Mouse (Mus musculus) testis, adult 2 months (tissue): ENCODE results near the gene Nr3c2. TPM values are rescaled to one million over a fixed set of nuclear protein-coding genes. Genes with fewer than 3 reads are reported as not detected.

Experiments used
- H3K27ac ChIP-seq: fragments of 200-500 bp; 2 replicates; pipeline ENCODE4 v1.5.1; 2012; ENCODE audit warnings: low read depth, low read length; ENCODE audit not compliant: control insufficient read depth, insufficient read depth
- H3K27me3 ChIP-seq: fragments of 200-500 bp; 2 replicates; pipeline ENCODE4 v1.6.1; 2012; ENCODE audit warnings: mild to moderate bottlenecking, low read length, moderate library complexity; ENCODE audit not compliant: control insufficient read depth, insufficient read depth
- H3K36me3 ChIP-seq: fragments of 200-500 bp; 2 replicates; pipeline ENCODE4 v1.6.1; 2012; ENCODE audit warnings: mild to moderate bottlenecking, low read length; ENCODE audit not compliant: control insufficient read depth, insufficient read depth
- H3K4me1 ChIP-seq: fragments of 200-500 bp; 2 replicates; pipeline ENCODE4 v1.6.1; 2012; ENCODE audit warnings: low read length; ENCODE audit not compliant: control insufficient read depth, insufficient read depth
- H3K4me3 ChIP-seq: fragments of 200-500 bp; 2 replicates; pipeline ENCODE4 v1.5.1; 2012; ENCODE audit warnings: low read depth, mild to moderate bottlenecking, low read length, moderate library complexity, mixed read lengths; ENCODE audit not compliant: control insufficient read depth
- CTCF ChIP-seq: fragments of 200-500 bp; IDR thresholded peaks from 2 replicates; pipeline ENCODE4 v1.5.1; 2012; ENCODE audit warnings: low read depth, mild to moderate bottlenecking, inconsistent platforms, low read length, moderate library complexity; ENCODE audit not compliant: control insufficient read depth, insufficient read depth, insufficient replicate concordance
- POLR2A ChIP-seq: fragments of 200-500 bp; IDR thresholded peaks from 2 replicates; pipeline ENCODE4 v1.6.1; 2012; ENCODE audit warnings: low read depth, mild to moderate bottlenecking, inconsistent platforms, low read length, moderate library complexity; ENCODE audit not compliant: control insufficient read depth
- polyA plus RNA-seq: library from polyadenylated mRNA; depleted of rRNA; stranded (reverse); fragments of >200 nt; gene quantifications from 2 replicates; pipeline ENCODE4 v1.2.3, GENCODE M21; 2012

Nr3c2 gene
- polyA plus RNA-seq, 1 experiment, result 4.0 TPM

GRCm38 (mm10) chr8:77189318-77189717 lies 290.1 kb downstream of the Nr3c2 start:
- no peaks in the 10 kb centered on the region for H3K36me3 ChIP-seq
- TF ChIP-seq POLR2A, result no peak
- no peak for TF ChIP-seq CTCF
- H3K4me1 ChIP-seq, result peaks cover 4% of the 10 kb centered on the region; the same call in 1 of the 2 replicates
- no peaks in the 10 kb centered on the region for H3K27me3 ChIP-seq
- no peak overlapping the region for H3K27ac ChIP-seq
- no peak overlapping the region for H3K4me3 ChIP-seq

GRCm38 (mm10) chr8:77190393-77190792 lies 291.2 kb downstream of the Nr3c2 start:
- Histone ChIP-seq H3K4me3 (no peak overlapping the region), H3K36me3 (no peaks in the 10 kb centered on the region), H3K27ac (no peak overlapping the region), H3K27me3 (no peaks in the 10 kb centered on the region), H3K4me1 (peaks cover 4% of the 10 kb centered on the region; the same call in 1 of the 2 replicates)
- no peak for TF ChIP-seq CTCF
- TF ChIP-seq POLR2A, result no peak

GRCm38 (mm10) chr8:77209297-77209696 lies 310.1 kb downstream of the Nr3c2 start:
- no peaks in the 10 kb centered on the region for H3K4me1 ChIP-seq
- TF ChIP-seq CTCF (no peak), POLR2A (no peak)
- H3K27ac ChIP-seq, result no peak overlapping the region
- H3K4me3 ChIP-seq, result no peak overlapping the region
- H3K36me3 ChIP-seq, result no peaks in the 10 kb centered on the region
- no peaks in the 10 kb centered on the region for H3K27me3 ChIP-seq

- Histone ChIP-seq H3K4me3 (no peak overlapping the region), H3K27ac (no peak overlapping the region), H3K36me3 (no peaks in the 10 kb centered on the region), H3K4me1 (no peaks in the 10 kb centered on the region), H3K27me3 (no peaks in the 10 kb centered on the region)
- TF ChIP-seq CTCF (no peak), POLR2A (no peak)
Observed at GRCm38 (mm10) chr8:77213893-77214464, 314.7 kb downstream of the Nr3c2 start.

- TF ChIP-seq POLR2A (no peak), CTCF (no peak)
- H3K27me3 ChIP-seq, result no peaks in the 10 kb centered on the region
- H3K27ac ChIP-seq, result no peak overlapping the region
- H3K4me1 ChIP-seq, result no peaks in the 10 kb centered on the region
- no peak overlapping the region for H3K4me3 ChIP-seq
- H3K36me3 ChIP-seq, result no peaks in the 10 kb centered on the region
Observed at GRCm38 (mm10) chr8:77214665-77215064, 315.4 kb downstream of the Nr3c2 start.

- H3K27me3 ChIP-seq, result no peaks in the 10 kb centered on the region
- H3K36me3 ChIP-seq, result no peaks in the 10 kb centered on the region
- TF ChIP-seq CTCF, result no peak
- no peak for TF ChIP-seq POLR2A
- H3K4me1 ChIP-seq, result no peaks in the 10 kb centered on the region
- H3K27ac ChIP-seq, result no peak overlapping the region
- no peak overlapping the region for H3K4me3 ChIP-seq
Observed at GRCm38 (mm10) chr8:77215191-77215590, 315.9 kb downstream of the Nr3c2 start.

- Histone ChIP-seq H3K27me3 (no peaks in the 10 kb centered on the region), H3K4me1 (no peaks in the 10 kb centered on the region)
- TF ChIP-seq POLR2A, result no peak
- no peak for TF ChIP-seq CTCF
Observed at GRCm38 (mm10) chr8:77223123-77223522, 323.9 kb downstream of the Nr3c2 start.

GRCm38 (mm10) chr8:77227742-77228141 lies 328.5 kb downstream of the Nr3c2 start:
- H3K27me3 ChIP-seq, result no peaks in the 10 kb centered on the region
- TF ChIP-seq POLR2A (no peak), CTCF (no peak)
- no peaks in the 10 kb centered on the region for H3K36me3 ChIP-seq
- no peak overlapping the region for H3K4me3 ChIP-seq
- H3K4me1 ChIP-seq, result no peaks in the 10 kb centered on the region
- no peak overlapping the region for H3K27ac ChIP-seq

More at GRCm38 (mm10) chr8:77223123-77223522, 323.9 kb downstream of the Nr3c2 start:
- no peak overlapping the region for H3K4me3 ChIP-seq
- H3K27ac ChIP-seq, result no peak overlapping the region
- H3K36me3 ChIP-seq, result no peaks in the 10 kb centered on the region
